Mouse (Mus musculus): Measurements from ENCODE around the gene Snx17.

- 0 out of 2 replicates have a peak, but pooled peaks have one; percentile 15 for TF ChIP-seq CTCF (IDR thresholded peaks at IDR 0.05; ENCODE audit: extremely low read depth, insufficient read depth, low read length)
- TF ChIP-seq POLR2A (IDR thresholded peaks at IDR 0.05; ENCODE audit: extremely low read depth, insufficient read depth, low read length) = peak; percentile 51; the same call in 1 of the 2 replicates
These were observed 6.9 kb downstream of the Snx17 start for GRCm38 (mm10) chr5:31199893-31200292.
